Mouse (Mus musculus): Measurements from ENCODE around the gene 2610028H24Rik. TPM values are rescaled to one million over a fixed set of nuclear protein-coding genes. Genes with fewer than 3 reads are reported as not detected.

Gene 2610028H24Rik
- polyA plus RNA-seq, 1 experiment from 2014 or later: 2.2 TPM

DNA sequence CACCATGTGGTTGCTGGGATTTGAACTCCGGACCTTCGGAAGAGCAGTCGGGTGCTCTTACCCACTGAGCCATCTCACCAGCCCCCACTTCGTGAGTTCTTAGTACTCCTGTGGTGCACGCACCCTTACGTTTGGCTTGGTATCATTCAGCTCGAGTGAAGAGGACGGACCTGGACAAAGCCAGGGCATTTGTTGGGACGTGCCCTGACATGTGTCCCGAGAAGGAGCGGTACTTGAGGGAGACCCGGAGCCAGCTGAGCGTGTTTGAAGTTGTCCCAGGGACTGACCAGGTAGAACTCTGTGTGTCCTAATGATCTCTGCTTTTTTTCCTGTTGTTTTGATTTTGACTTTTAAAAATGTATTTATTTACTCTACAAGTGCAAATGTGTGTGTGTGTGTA, 32.0 kb downstream of the 2610028H24Rik start:
- Histone ChIP-seq H3K4me1 (ENCODE audit: control insufficient read depth, insufficient read depth, low read length) (no peaks in the 10 kb centered on the region), H3K9me3 (ENCODE audit: control insufficient read depth, low read length) (no peaks in the 10 kb centered on the region), H3K27ac (replicated peaks; ENCODE audit: low read depth, low read length) (no peak overlapping the region), H3K36me3 (ENCODE audit: control insufficient read depth, insufficient read depth, low read length) (peaks cover 95% of the 10 kb centered on the region), H3K27me3 (replicated peaks; ENCODE audit: control insufficient read depth, insufficient read depth, low read length) (no peaks in the 10 kb centered on the region), H3K4me2 (ENCODE audit: low read depth, low read length) (no peak overlapping the region), H3K9ac (ENCODE audit: low read depth, low read length) (no peak overlapping the region), H3K4me3 (ENCODE audit: low read depth, low read length) (no peak overlapping the region)
- WGBS: 85% methylated on average over 13 of the region's 13 CpGs
- DNase-seq (ENCODE audit: low spot score) (no peak), ATAC-seq (ENCODE audit: low read depth) (no peak)

DNA sequence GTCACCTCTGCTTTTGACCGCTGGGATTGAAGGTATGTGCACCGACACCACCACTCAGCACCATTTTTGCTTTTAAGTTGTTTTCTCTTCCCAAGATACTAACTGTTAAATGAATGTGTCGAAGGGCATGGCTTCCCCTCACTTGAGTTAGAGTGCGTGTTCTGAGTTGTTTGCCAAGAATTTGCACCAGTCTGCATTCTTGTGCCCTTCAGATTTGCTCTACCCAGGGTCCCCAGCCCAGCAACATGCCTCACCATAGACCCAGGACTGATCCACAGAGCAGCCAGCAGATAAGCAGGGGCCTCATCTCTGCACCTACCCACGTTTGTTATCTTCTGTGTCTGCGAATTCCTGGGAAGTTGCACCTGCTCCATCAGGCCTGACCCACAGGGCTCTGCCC, 32.6 kb downstream of the 2610028H24Rik start:
- H3K4me1 ChIP-seq (ENCODE audit: control insufficient read depth, insufficient read depth, low read length): no peaks in the 10 kb centered on the region
- H3K4me3 ChIP-seq (ENCODE audit: low read depth, low read length): no peak overlapping the region
- H3K27me3 ChIP-seq (replicated peaks; ENCODE audit: control insufficient read depth, insufficient read depth, low read length): no peaks in the 10 kb centered on the region
- H3K27ac ChIP-seq (replicated peaks; ENCODE audit: low read depth, low read length): no peak overlapping the region
- no peak for ATAC-seq (ENCODE audit: low read depth)
- H3K9me3 ChIP-seq (ENCODE audit: control insufficient read depth, low read length): no peaks in the 10 kb centered on the region
- 88% methylated on average over 6 of the region's 6 CpGs for whole genome bisulfite sequencing
- H3K9ac ChIP-seq (ENCODE audit: low read depth, low read length): no peak overlapping the region
- H3K4me2 ChIP-seq (ENCODE audit: low read depth, low read length): no peak overlapping the region
- no peak for DNase-seq (ENCODE audit: low spot score)
- H3K36me3 ChIP-seq (ENCODE audit: control insufficient read depth, insufficient read depth, low read length): peaks cover 95% of the 10 kb centered on the region

DNA sequence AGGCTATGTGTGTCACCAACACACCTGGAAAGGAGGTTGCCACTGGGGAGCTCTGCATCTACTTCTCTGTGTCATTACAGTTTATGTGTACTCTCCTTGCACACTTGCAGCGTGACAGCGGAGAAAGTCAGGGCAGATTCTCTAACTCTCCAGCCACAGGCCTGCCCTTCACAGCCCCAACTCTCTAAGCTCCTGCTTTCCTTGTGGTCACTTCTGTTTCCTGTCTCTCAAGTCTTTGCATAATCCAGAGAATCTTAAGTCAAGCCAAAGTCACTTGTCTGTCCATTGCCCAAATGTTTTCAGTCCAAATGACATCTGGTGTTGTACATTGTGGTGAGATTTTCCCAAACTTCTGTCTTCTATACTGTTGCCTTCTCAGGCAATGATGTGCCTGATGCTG, 37.4 kb downstream of the 2610028H24Rik start:
- ATAC-seq (ENCODE audit: low read depth) (no peak), DNase-seq (ENCODE audit: low spot score) (no peak)
- H3K4me2 ChIP-seq (ENCODE audit: low read depth, low read length): no peak overlapping the region
- no peaks in the 10 kb centered on the region for H3K9me3 ChIP-seq (ENCODE audit: control insufficient read depth, low read length)
- 100% methylated on average over 2 of the region's 2 CpGs for WGBS
- peaks cover 99% of the 10 kb centered on the region for H3K36me3 ChIP-seq (ENCODE audit: control insufficient read depth, insufficient read depth, low read length)
- no peaks in the 10 kb centered on the region for H3K4me1 ChIP-seq (ENCODE audit: control insufficient read depth, insufficient read depth, low read length)
- H3K27ac ChIP-seq (replicated peaks; ENCODE audit: low read depth, low read length): no peak overlapping the region
- no peak overlapping the region for H3K4me3 ChIP-seq (ENCODE audit: low read depth, low read length)
- H3K27me3 ChIP-seq (replicated peaks; ENCODE audit: control insufficient read depth, insufficient read depth, low read length): no peaks in the 10 kb centered on the region
- no peak overlapping the region for H3K9ac ChIP-seq (ENCODE audit: low read depth, low read length)

DNA sequence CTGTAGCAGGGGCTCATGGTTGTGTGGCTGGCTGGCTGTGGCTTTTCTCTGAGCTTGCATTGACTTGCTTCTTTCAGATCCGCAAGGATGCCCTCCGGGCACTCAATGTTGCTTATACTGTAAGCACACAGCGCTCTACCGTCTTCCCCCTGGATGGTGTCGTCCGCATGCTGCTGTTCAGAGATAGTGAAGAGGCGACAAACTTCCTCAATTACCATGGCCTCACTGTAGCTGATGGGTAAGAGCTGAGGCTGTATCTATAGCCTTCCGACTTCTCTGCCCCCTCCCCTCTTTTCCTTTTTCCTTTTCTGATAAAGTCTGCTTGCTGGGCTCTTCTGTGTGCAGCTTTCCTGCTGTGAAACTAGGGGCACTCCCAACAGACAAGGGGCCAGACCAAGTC, 39.4 kb downstream of the 2610028H24Rik start:
- Histone ChIP-seq H3K27ac (replicated peaks; ENCODE audit: low read depth, low read length) (no peak overlapping the region), H3K9ac (ENCODE audit: low read depth, low read length) (no peak overlapping the region), H3K4me2 (ENCODE audit: low read depth, low read length) (no peak overlapping the region), H3K9me3 (ENCODE audit: control insufficient read depth, low read length) (no peaks in the 10 kb centered on the region), H3K4me1 (ENCODE audit: control insufficient read depth, insufficient read depth, low read length) (no peaks in the 10 kb centered on the region), H3K27me3 (replicated peaks; ENCODE audit: control insufficient read depth, insufficient read depth, low read length) (no peaks in the 10 kb centered on the region), H3K4me3 (ENCODE audit: low read depth, low read length) (no peak overlapping the region), H3K36me3 (ENCODE audit: control insufficient read depth, insufficient read depth, low read length) (peaks cover 97% of the 10 kb centered on the region)
- DNase-seq (ENCODE audit: low spot score): no peak
- WGBS: over 99% methylated on average over 8 of the region's 8 CpGs
- ATAC-seq (ENCODE audit: low read depth): no peak

DNA sequence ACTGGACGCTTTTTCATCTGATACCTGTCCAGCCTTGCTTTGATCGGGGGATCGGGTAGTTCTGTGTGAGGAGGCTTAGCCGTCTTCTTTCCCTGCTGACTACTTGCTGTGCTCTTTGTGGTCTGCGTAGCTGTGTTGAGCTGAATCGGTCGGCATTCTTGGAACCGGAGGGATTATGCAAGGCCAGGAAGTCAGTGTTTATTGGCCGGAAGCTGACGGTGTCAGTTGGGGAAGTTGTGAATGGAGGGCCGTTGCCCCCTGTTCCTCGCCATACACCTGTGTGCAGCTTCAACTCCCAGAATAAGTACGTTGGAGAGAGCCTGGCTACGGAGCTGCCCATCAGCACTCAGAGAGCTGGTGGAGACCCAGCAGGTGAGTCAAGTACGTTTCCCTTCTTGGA, 40.3 kb downstream of the 2610028H24Rik start:
- no peak overlapping the region for H3K27ac ChIP-seq (replicated peaks; ENCODE audit: low read depth, low read length)
- H3K4me2 ChIP-seq (ENCODE audit: low read depth, low read length): no peak overlapping the region
- peaks cover 97% of the 10 kb centered on the region for H3K36me3 ChIP-seq (ENCODE audit: control insufficient read depth, insufficient read depth, low read length)
- H3K9me3 ChIP-seq (ENCODE audit: control insufficient read depth, low read length): no peaks in the 10 kb centered on the region
- DNase-seq (ENCODE audit: low spot score) (no peak), ATAC-seq (ENCODE audit: low read depth) (no peak)
- no peak overlapping the region for H3K9ac ChIP-seq (ENCODE audit: low read depth, low read length)
- WGBS: 91% methylated on average over 15 of the region's 15 CpGs
- H3K4me1 ChIP-seq (ENCODE audit: control insufficient read depth, insufficient read depth, low read length): no peaks in the 10 kb centered on the region
- H3K4me3 ChIP-seq (ENCODE audit: low read depth, low read length): no peak overlapping the region
- no peaks in the 10 kb centered on the region for H3K27me3 ChIP-seq (replicated peaks; ENCODE audit: control insufficient read depth, insufficient read depth, low read length)

DNA sequence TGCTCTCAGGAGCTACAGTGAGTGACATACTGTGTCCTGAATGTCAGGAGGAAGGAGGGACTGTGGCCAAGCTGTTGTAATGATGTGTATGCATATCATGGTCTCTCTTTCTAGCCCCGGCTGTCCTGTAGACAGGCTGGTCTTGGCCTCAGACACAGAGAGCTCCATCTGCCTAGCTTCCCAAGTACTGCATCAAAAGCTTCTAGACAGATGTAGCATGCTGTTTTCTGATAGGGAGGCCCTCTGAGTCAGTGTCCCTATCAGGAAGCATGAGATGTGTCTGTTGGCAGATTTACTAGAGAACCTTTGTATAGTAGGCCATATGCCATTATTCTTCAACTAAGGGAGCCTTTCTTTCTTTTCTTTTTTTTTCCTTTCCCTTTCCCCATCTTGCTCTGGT, 44.6 kb downstream of the 2610028H24Rik start:
- peaks cover 90% of the 10 kb centered on the region for H3K36me3 ChIP-seq (ENCODE audit: control insufficient read depth, insufficient read depth, low read length)
- no peak for ATAC-seq (ENCODE audit: low read depth)
- no peak overlapping the region for H3K4me3 ChIP-seq (ENCODE audit: low read depth, low read length)
- H3K4me2 ChIP-seq (ENCODE audit: low read depth, low read length): no peak overlapping the region
- no peaks in the 10 kb centered on the region for H3K27me3 ChIP-seq (replicated peaks; ENCODE audit: control insufficient read depth, insufficient read depth, low read length)
- no peaks in the 10 kb centered on the region for H3K9me3 ChIP-seq (ENCODE audit: control insufficient read depth, low read length)
- H3K9ac ChIP-seq (ENCODE audit: low read depth, low read length): no peak overlapping the region
- WGBS: 93% methylated on average over 1 of the region's 1 CpGs
- no peaks in the 10 kb centered on the region for H3K4me1 ChIP-seq (ENCODE audit: control insufficient read depth, insufficient read depth, low read length)
- no peak overlapping the region for H3K27ac ChIP-seq (replicated peaks; ENCODE audit: low read depth, low read length)
- no peak for DNase-seq (ENCODE audit: low spot score)

DNA sequence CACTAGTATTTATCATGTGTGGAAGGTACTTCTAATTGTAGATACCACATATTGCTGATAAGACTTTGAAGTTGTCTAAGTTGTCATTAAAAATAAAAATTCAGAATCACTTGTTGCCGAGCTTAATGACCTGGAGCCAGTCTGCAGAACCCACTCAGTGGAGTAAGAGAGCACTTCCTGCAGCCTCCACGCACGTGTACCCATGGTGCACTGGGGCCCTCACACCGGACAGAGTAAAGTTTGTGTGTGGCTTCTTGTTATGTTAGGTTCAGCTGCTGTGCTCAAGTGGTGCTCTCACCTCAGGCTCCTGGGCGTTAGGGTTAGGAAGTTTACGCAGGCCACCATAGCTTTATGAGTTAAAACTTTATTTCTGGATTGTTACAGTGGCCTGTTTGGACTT, 46.6 kb downstream of the 2610028H24Rik start:
- Histone ChIP-seq H3K4me3 (ENCODE audit: low read depth, low read length) (no peak overlapping the region), H3K9me3 (ENCODE audit: control insufficient read depth, low read length) (no peaks in the 10 kb centered on the region), H3K36me3 (ENCODE audit: control insufficient read depth, insufficient read depth, low read length) (peaks cover 89% of the 10 kb centered on the region), H3K27me3 (replicated peaks; ENCODE audit: control insufficient read depth, insufficient read depth, low read length) (no peaks in the 10 kb centered on the region), H3K4me2 (ENCODE audit: low read depth, low read length) (no peak overlapping the region), H3K27ac (replicated peaks; ENCODE audit: low read depth, low read length) (no peak overlapping the region), H3K9ac (ENCODE audit: low read depth, low read length) (no peak overlapping the region), H3K4me1 (ENCODE audit: control insufficient read depth, insufficient read depth, low read length) (no peaks in the 10 kb centered on the region)
- ATAC-seq (ENCODE audit: low read depth): no peak
- 86% methylated on average over 6 of the region's 6 CpGs for WGBS
- no peak for DNase-seq (ENCODE audit: low spot score)

DNA sequence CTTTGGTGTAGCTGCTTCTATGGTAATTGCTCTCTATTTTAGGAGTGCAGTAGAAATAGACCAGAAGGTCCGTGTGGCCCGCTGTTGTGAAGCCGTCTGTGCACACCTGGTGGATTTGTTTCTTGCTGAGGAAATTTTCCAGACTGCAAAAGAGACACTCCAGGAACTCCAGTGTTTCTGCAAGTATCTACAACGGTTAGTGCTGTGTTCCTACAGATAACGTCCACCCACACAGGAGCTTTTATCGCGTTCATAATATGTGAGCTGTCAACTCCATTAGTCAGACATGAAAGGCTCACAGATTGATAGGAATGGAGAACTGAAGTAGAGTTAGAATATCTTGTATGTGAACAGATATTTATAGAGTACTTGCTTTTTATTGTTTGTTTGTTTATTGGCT, 47.5 kb downstream of the 2610028H24Rik start:
- Histone ChIP-seq H3K4me1 (ENCODE audit: control insufficient read depth, insufficient read depth, low read length) (no peaks in the 10 kb centered on the region), H3K36me3 (ENCODE audit: control insufficient read depth, insufficient read depth, low read length) (peaks cover 89% of the 10 kb centered on the region), H3K27ac (replicated peaks; ENCODE audit: low read depth, low read length) (no peak overlapping the region), H3K4me3 (ENCODE audit: low read depth, low read length) (no peak overlapping the region), H3K27me3 (replicated peaks; ENCODE audit: control insufficient read depth, insufficient read depth, low read length) (no peaks in the 10 kb centered on the region), H3K9me3 (ENCODE audit: control insufficient read depth, low read length) (no peaks in the 10 kb centered on the region), H3K4me2 (ENCODE audit: low read depth, low read length) (no peak overlapping the region), H3K9ac (ENCODE audit: low read depth, low read length) (no peak overlapping the region)
- ATAC-seq (ENCODE audit: low read depth): no peak
- no peak for DNase-seq (ENCODE audit: low spot score)
- 96% methylated on average over 7 of the region's 7 CpGs for WGBS

DNA sequence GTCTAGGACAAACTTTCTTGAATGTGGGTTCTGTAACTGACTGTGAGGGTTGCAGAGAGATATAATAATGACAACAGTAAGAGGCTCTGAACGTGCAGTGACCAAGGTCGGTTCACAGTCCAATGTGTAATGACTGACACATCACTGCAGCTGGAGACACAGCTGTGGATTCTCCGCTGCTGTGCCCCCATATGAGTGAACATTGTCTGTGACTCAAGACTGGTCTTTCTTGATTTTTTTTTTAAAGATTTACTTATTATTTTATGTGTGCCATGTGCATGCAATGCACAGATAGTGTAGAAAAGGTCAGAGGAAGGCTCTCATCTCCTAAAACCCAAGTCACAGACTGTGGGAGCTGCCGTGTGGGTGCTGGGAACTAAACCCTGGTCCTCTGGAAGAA, 48.6 kb downstream of the 2610028H24Rik start:
- H3K36me3 ChIP-seq (ENCODE audit: control insufficient read depth, insufficient read depth, low read length): peaks cover 92% of the 10 kb centered on the region

More for the DNA sequence above, 48.6 kb downstream of the 2610028H24Rik start:
- H3K9me3 ChIP-seq (ENCODE audit: control insufficient read depth, low read length): no peaks in the 10 kb centered on the region
- WGBS: 94% methylated on average over 4 of the region's 4 CpGs
- no peaks in the 10 kb centered on the region for H3K27me3 ChIP-seq (replicated peaks; ENCODE audit: control insufficient read depth, insufficient read depth, low read length)
- no peak overlapping the region for H3K4me2 ChIP-seq (ENCODE audit: low read depth, low read length)
- ATAC-seq (ENCODE audit: low read depth) (no peak), DNase-seq (ENCODE audit: low spot score) (no peak)
- H3K4me1 ChIP-seq (ENCODE audit: control insufficient read depth, insufficient read depth, low read length): no peaks in the 10 kb centered on the region
- no peak overlapping the region for H3K27ac ChIP-seq (replicated peaks; ENCODE audit: low read depth, low read length)
- H3K9ac ChIP-seq (ENCODE audit: low read depth, low read length): no peak overlapping the region
- no peak overlapping the region for H3K4me3 ChIP-seq (ENCODE audit: low read depth, low read length)

Measured in embryonic facial prominence, embryonic 14.5 days (tissue).